Mouse (Mus musculus) heart, embryonic 13.5 days (tissue): ENCODE measurements around the gene Nbl1. TPM values are rescaled to one million over a fixed set of nuclear protein-coding genes. Genes with fewer than 3 reads are reported as not detected.

Experiments used
- ATAC-seq: fragments of 200-750 bp; cut with Nextera tagmentation; 2 replicates; pipeline ENCODE4 v1.8.0; 2017; ENCODE audit warnings: moderate TSS enrichment; ENCODE audit not compliant: insufficient number of reproducible peaks, low FRiP score, low TSS enrichment; ENCODE audit errors: extremely low read depth
- H3K27ac ChIP-seq: fragments of 300-500 bp; sonication (generic); replicated peaks from 2 replicates; pipeline ENCODE4 v1.5.1; 2015; ENCODE audit warnings: moderate library complexity, mild to moderate bottlenecking, inconsistent platforms
- H3K27me3 ChIP-seq: fragments of 300-500 bp; sonication (generic); replicated peaks from 2 replicates; pipeline ENCODE4 v1.6.1; 2015; ENCODE audit warnings: mild to moderate bottlenecking, inconsistent platforms
- H3K36me3 ChIP-seq: fragments of 300-500 bp; sonication (generic); 2 replicates; pipeline ENCODE4 v1.6.1; 2015; ENCODE audit warnings: mild to moderate bottlenecking, inconsistent platforms
- H3K4me1 ChIP-seq: fragments of 300-500 bp; sonication (generic); 2 replicates; pipeline ENCODE4 v1.6.1; 2015; ENCODE audit warnings: inconsistent platforms
- H3K4me2 ChIP-seq: fragments of 300-500 bp; sonication (generic); 2 replicates; pipeline ENCODE4 v1.6.1; 2015; ENCODE audit warnings: inconsistent platforms, mild to moderate bottlenecking, moderate library complexity
- H3K4me3 ChIP-seq: fragments of 300-500 bp; sonication (generic); 2 replicates; pipeline ENCODE4 v1.5.1; 2015; ENCODE audit warnings: moderate library complexity, mild to moderate bottlenecking, inconsistent platforms
- H3K9ac ChIP-seq: fragments of 300-500 bp; sonication (generic); 2 replicates; pipeline ENCODE4 v1.6.1; 2015; ENCODE audit warnings: inconsistent platforms, mild to moderate bottlenecking, moderate library complexity
- H3K9me3 ChIP-seq: fragments of 300-500 bp; sonication (generic); 2 replicates; pipeline ENCODE4 v1.6.1; 2016; ENCODE audit warnings: inconsistent platforms
- WGBS: fragments of 180-500 bp; shearing (Covaris S2); methylation state at CpG from one replicate; pipeline ENCODE4 v1.1.7; 2015; ENCODE audit warnings: mixed read lengths; 5-methylcytosine and 5-hydroxymethylcytosine counted together
- polyA plus RNA-seq: library from polyadenylated mRNA; unstranded; fragments of >200 nt; fragmentation: Nextera tagmentation; extraction: Ambion mirVana; gene quantifications from 2 replicates; pipeline ENCODE4 v1.2.1, GENCODE M21; 2015

Gene Nbl1
- polyA plus RNA-seq, 1 experiment from 2014 or later, result 15.2 TPM

- WGBS, result 7% methylated on average over 10 of the region's 10 CpGs
- Histone ChIP-seq H3K9ac (no peak overlapping the region), H3K4me2 (no peak overlapping the region), H3K27ac (no peak overlapping the region), H3K36me3 (peaks cover 7% of the 10 kb centered on the region), H3K4me3 (no peak overlapping the region), H3K4me1 (peaks cover 4% of the 10 kb centered on the region; the same call in 1 of the 2 replicates), H3K9me3 (peaks cover 8% of the 10 kb centered on the region), H3K27me3 (peaks cover 22% of the 10 kb centered on the region)
- no peak for ATAC-seq
These were observed 52.5 kb downstream of the Nbl1 start for GRCm38 (mm10) chr4:139040084-139040839.

- H3K27me3 ChIP-seq, result peaks cover 22% of the 10 kb centered on the region
- 69% methylated on average over 17 of the region's 17 CpGs for WGBS
- H3K27ac ChIP-seq, result no peak overlapping the region
- no peak overlapping the region for H3K4me3 ChIP-seq
- no peak overlapping the region for H3K9ac ChIP-seq
- peaks cover 19% of the 10 kb centered on the region for H3K4me1 ChIP-seq
- peaks cover 7% of the 10 kb centered on the region for H3K36me3 ChIP-seq
- no peak for ATAC-seq
- peaks cover 8% of the 10 kb centered on the region; the same call in 1 of the 2 replicates for H3K9me3 ChIP-seq
- no peak overlapping the region for H3K4me2 ChIP-seq
These were observed 54.8 kb downstream of the Nbl1 start for GRCm38 (mm10) chr4:139037795-139038607.

DNA sequence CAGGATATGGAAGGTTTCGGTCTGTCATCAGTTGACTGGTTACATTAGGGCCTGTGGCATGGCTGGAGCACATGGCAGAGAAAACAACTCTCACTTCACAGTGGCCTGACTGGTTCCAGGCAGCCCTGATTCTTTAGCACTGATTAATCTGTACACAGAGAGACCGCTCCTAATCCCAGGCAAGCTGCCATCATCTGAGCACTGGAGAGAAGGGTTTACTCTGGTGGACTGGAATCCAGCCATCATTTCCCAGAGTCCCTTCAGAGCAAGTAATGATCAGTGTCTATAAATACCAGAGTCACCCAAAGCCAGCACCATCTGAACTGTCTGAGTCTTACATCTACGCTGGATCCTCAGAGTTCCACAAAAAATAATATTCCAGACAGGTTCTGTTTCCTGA lies 57.0 kb downstream of the Nbl1 start:
- no peak for ATAC-seq
- H3K9ac ChIP-seq, result no peak overlapping the region
- H3K36me3 ChIP-seq, result peaks cover 7% of the 10 kb centered on the region
- H3K4me2 ChIP-seq, result no peak overlapping the region
- 81% methylated on average over 3 of the region's 3 CpGs for WGBS
- H3K27me3 ChIP-seq, result peaks cover 17% of the 10 kb centered on the region
- H3K27ac ChIP-seq, result no peak overlapping the region
- peaks cover 26% of the 10 kb centered on the region for H3K4me1 ChIP-seq
- peaks cover 8% of the 10 kb centered on the region; the same call in 1 of the 2 replicates for H3K9me3 ChIP-seq
- H3K4me3 ChIP-seq, result no peak overlapping the region

DNA sequence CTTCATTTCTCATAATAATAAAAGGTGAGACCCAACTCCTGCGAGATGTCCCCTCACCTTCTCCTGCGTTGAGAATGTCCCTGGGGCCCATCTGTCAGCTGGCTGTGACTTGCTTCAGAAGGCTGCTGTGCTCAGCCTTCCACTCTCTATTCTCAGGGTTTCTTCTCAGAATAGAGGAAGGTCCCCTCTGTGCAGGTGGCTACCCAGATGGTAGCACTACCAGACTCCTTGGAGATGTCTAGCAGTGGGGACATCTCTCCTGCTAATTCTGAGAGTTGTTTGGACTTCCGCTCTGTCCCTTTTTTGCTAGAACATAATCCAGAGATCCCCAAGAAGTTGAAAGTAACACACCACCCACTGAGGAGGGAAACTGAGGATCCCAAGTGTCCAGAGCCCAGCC lies 57.9 kb downstream of the Nbl1 start:
- no peak for ATAC-seq
- WGBS, result 82% methylated on average over 3 of the region's 3 CpGs

DNA sequence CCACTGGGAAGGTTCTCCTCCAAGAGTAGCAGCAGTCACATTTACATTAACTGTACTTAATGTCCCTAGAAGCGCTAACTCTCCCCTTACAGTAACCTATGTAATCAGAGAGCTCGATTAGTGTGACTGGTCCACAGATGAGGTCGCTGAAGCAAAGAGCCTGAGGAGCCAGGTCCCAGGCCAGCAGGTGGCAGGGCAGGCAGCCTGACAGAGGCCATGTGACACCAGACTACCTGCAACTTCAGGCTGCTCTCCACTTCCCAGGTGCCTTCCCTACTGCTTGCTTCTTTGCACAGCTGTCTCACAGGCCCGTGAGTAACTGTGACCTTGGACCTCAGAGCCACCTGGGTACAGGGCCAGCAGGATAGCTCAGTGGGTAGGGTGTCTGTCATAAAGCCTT lies 58.3 kb downstream of the Nbl1 start:
- Histone ChIP-seq H3K9ac (no peak overlapping the region), H3K9me3 (peaks cover 8% of the 10 kb centered on the region; the same call in 1 of the 2 replicates), H3K4me3 (no peak overlapping the region), H3K27ac (no peak overlapping the region), H3K4me1 (peaks cover 26% of the 10 kb centered on the region), H3K36me3 (peaks cover 12% of the 10 kb centered on the region), H3K4me2 (no peak overlapping the region), H3K27me3 (peaks cover 5% of the 10 kb centered on the region)
- 43% methylated on average over 4 of the region's 4 CpGs for WGBS
- no peak for ATAC-seq

More for the DNA sequence above, 57.9 kb downstream of the Nbl1 start:
- H3K9me3 ChIP-seq, result peaks cover 8% of the 10 kb centered on the region; the same call in 1 of the 2 replicates
- H3K27ac ChIP-seq, result no peak overlapping the region
- H3K36me3 ChIP-seq, result peaks cover 11% of the 10 kb centered on the region
- H3K4me1 ChIP-seq, result peaks cover 26% of the 10 kb centered on the region
- H3K9ac ChIP-seq, result no peak overlapping the region
- H3K4me2 ChIP-seq, result no peak overlapping the region
- H3K4me3 ChIP-seq, result no peak overlapping the region
- peaks cover 9% of the 10 kb centered on the region for H3K27me3 ChIP-seq

- H3K4me2 ChIP-seq, result no peak overlapping the region
- H3K4me3 ChIP-seq, result no peak overlapping the region
- H3K4me1 ChIP-seq, result peaks cover 26% of the 10 kb centered on the region
- WGBS, result 59% methylated on average over 8 of the region's 8 CpGs
- H3K9me3 ChIP-seq, result peaks cover 8% of the 10 kb centered on the region; the same call in 1 of the 2 replicates
- peak overlapping the region; percentile 78 for H3K27ac ChIP-seq
- no peak overlapping the region for H3K9ac ChIP-seq
- H3K36me3 ChIP-seq, result peaks cover 12% of the 10 kb centered on the region
- ATAC-seq, result no peak
- no peaks in the 10 kb centered on the region; the same call in none of the 2 replicates for H3K27me3 ChIP-seq
These were observed 58.8 kb downstream of the Nbl1 start for GRCm38 (mm10) chr4:139034010-139034367.

- Histone ChIP-seq H3K27ac (peak overlapping the region; percentile 78), H3K4me3 (no peak overlapping the region), H3K36me3 (peaks cover 12% of the 10 kb centered on the region), H3K4me2 (no peak overlapping the region), H3K9me3 (peaks cover 8% of the 10 kb centered on the region; the same call in 1 of the 2 replicates), H3K4me1 (peaks cover 26% of the 10 kb centered on the region), H3K9ac (no peak overlapping the region), H3K27me3 (no peaks in the 10 kb centered on the region; the same call in 1 of the 2 replicates)
- 55% methylated on average over 11 of the region's 11 CpGs for WGBS
- no peak for ATAC-seq
These were observed 59.4 kb downstream of the Nbl1 start for GRCm38 (mm10) chr4:139033263-139034009.

DNA sequence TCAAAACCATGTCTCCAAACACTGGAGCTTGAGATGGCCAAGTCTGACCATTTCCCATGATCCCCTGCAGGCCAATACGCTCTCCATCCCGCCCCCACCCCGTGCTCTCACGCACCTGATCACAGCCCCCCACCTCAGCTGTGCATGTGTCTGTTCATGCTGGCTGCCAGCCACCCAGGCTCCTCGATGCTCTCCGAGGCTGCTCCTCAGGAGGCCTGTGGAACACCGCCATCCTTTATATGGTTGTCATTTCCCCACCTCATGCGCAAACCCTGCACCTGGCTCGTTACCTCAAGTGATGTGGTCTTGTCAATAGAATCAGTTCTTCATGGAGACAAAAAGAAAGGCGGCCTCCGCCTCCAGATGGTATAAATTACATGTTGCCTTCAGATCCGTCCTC lies 60.3 kb downstream of the Nbl1 start:
- H3K4me2 ChIP-seq, result no peak overlapping the region
- H3K27me3 ChIP-seq, result no peaks in the 10 kb centered on the region; the same call in 1 of the 2 replicates
- H3K9me3 ChIP-seq, result peaks cover 8% of the 10 kb centered on the region; the same call in 1 of the 2 replicates
- peaks cover 12% of the 10 kb centered on the region for H3K36me3 ChIP-seq
- H3K4me1 ChIP-seq, result peaks cover 21% of the 10 kb centered on the region
- H3K9ac ChIP-seq, result no peak overlapping the region
- H3K27ac ChIP-seq, result no peak overlapping the region
- 86% methylated on average over 12 of the region's 12 CpGs for WGBS
- no peak overlapping the region for H3K4me3 ChIP-seq
- ATAC-seq, result no peak

Other genes with a start within 250 kb of the Nbl1 start
- 2.1 and 3.1 TPM in 2 replicates for gene Pla2g5, start 229.5 kb downstream of the Nbl1 start, polyA plus RNA-seq
- not detected in 2 replicates for gene Gm13030, start 219.0 kb downstream of the Nbl1 start, polyA plus RNA-seq
- gene Pla2g2e, start 215.1 kb downstream of the Nbl1 start, polyA plus RNA-seq, result 0.25 TPM in 1 of 2 replicates, not detected in the other
- gene Otud3, start 179.0 kb downstream of the Nbl1 start, polyA plus RNA-seq, result 2.7 and 3.8 TPM in 2 replicates
- gene Rnf186, start 125.9 kb downstream of the Nbl1 start, polyA plus RNA-seq, result not detected in 2 replicates
- gene Tmco4, start 120.1 kb downstream of the Nbl1 start, polyA plus RNA-seq, result 4.8 and 5.6 TPM in 2 replicates
- gene Htr6, start 17.4 kb downstream of the Nbl1 start, polyA plus RNA-seq, result not detected in 2 replicates
- gene Minos1, start 38.1 kb upstream of the Nbl1 start, polyA plus RNA-seq, result 572 and 667 TPM in 2 replicates
- gene Capzb, start 99.9 kb upstream of the Nbl1 start, polyA plus RNA-seq, result 376 and 386 TPM in 2 replicates
- gene Pqlc2, start 217.7 kb upstream of the Nbl1 start, polyA plus RNA-seq, result 8.8 and 10.2 TPM in 2 replicates
- gene Akr7a5, start 217.8 kb upstream of the Nbl1 start, polyA plus RNA-seq, result 65.3 and 66.3 TPM in 2 replicates